Mouse (Mus musculus): ENCODE measurements around the gene Scgb2a2.

DNA sequence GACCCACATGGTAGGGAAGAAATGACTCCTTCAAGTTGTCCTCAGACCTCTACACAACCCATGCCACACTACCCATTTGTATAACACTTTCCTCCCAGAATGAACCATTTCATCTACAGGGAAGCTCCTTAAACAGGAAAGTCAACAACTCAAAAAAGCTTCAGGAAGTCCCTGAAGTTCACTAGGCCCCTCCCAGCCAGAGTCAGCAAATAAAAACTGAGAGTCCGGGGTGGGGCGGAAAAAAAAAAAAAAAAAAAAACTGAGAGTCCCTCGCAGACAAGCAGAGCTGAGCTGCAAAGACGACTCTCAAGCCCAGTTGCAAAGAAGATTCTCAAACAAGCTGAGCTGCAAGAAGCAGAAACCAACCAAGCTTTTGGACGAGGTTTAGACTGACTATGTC, 48.7 kb downstream of the Scgb2a2 start:
- TF ChIP-seq ZC3H11A (IDR thresholded peaks at IDR 0.05; ENCODE audit: borderline replicate concordance, low read depth, low read length) (no peak), MAFK (IDR thresholded peaks at IDR 0.05; ENCODE audit: insufficient read depth, low read depth, low read length) (no peak), ZNF384 (IDR thresholded peaks at IDR 0.05; ENCODE audit: low read depth, low read length) (peak; percentile 80), HCFC1 (IDR thresholded peaks at IDR 0.05; ENCODE audit: borderline replicate concordance, insufficient read depth, low read length) (no peak), CHD2 (IDR thresholded peaks at IDR 0.05; ENCODE audit: low read depth, low read length) (no peak)
